Mouse (Mus musculus) ES-Bruce4 (cell line): Measurements from ENCODE around the gene Cnga4.

Experiments
- CTCF ChIP-seq: IDR thresholded peaks from one replicate; pipeline ENCODE4 v1.8.1; 2011; ENCODE audit warnings: low read depth, low read length
- POLR2A ChIP-seq: IDR thresholded peaks from one replicate; pipeline ENCODE4 v1.8.1; 2011; ENCODE audit warnings: low read length; ENCODE audit not compliant: insufficient read depth

GRCm38 (mm10) chr7:105433859-105434258 is 29.5 kb downstream of the Cnga4 start:
- TF ChIP-seq POLR2A (no peak), CTCF (peak; percentile 67)
